Mouse (Mus musculus) MEL (cell line): ENCODE data around the gene Gm11111. TPM values are rescaled to one million over a fixed set of nuclear protein-coding genes. Genes with fewer than 3 reads are reported as not detected.

ENCODE experiments used
- DNase-seq: peaks from one replicate; pipeline ENCODE4 v3.0.0; 2011; ENCODE audit warnings: low read depth, low spot score
- H3K27ac ChIP-seq: 2 replicates; pipeline ENCODE4 v1.5.1; 2012; ENCODE audit warnings: low read depth, mild to moderate bottlenecking, control low read depth, low read length, moderate library complexity; ENCODE audit not compliant: control insufficient read depth
- H3K27me3 ChIP-seq, 2 experiments: fragments of 150-350 bp in 1 of 2; sonication (generic) in 1 of 2; 2 replicates each; pipeline ENCODE4 v1.6.1; 2012; ENCODE audit warnings: low read length in 2 of 2, mild to moderate bottlenecking in 2 of 2, improper control_type of control experiment in 1 of 2, moderate library complexity in 1 of 2; ENCODE audit not compliant: insufficient read depth in 2 of 2, control insufficient read depth in 1 of 2
- H3K36me3 ChIP-seq, 2 experiments: 2 replicates each; pipeline ENCODE4 v1.6.1; 2012 to 2014; ENCODE audit warnings: low read length in 2 of 2, improper control_type of control experiment in 1 of 2, inconsistent platforms in 1 of 2, mild to moderate bottlenecking in 1 of 2; ENCODE audit not compliant: insufficient read depth in 2 of 2, control insufficient read depth in 1 of 2
- H3K4me1 ChIP-seq, 2 experiments: fragments of 150-350 bp in 1 of 2; sonication (generic) in 1 of 2; 2 replicates each; pipeline ENCODE4 v1.6.1; 2012; ENCODE audit warnings: low read length in 2 of 2, improper control_type of control experiment in 1 of 2, mild to moderate bottlenecking in 1 of 2; ENCODE audit not compliant: insufficient read depth in 2 of 2, control insufficient read depth in 1 of 2
- H3K4me3 ChIP-seq, 2 experiments: fragments of 150-350 bp in 1 of 2; sonication (generic) in 1 of 2; 2 replicates each; pipeline ENCODE4 v1.5.1; 2012; ENCODE audit warnings: low read depth in 2 of 2, low read length in 2 of 2, mild to moderate bottlenecking in 2 of 2, moderate library complexity in 2 of 2, control low read depth in 1 of 2, improper control_type of control experiment in 1 of 2; ENCODE audit not compliant: control insufficient read depth in 1 of 2, insufficient read depth in 1 of 2
- H3K79me2 ChIP-seq: 2 replicates; pipeline ENCODE4 v1.6.1; 2012; ENCODE audit warnings: mild to moderate bottlenecking, low read length, moderate library complexity; ENCODE audit not compliant: control insufficient read depth, poor library complexity, insufficient read depth
- H3K9ac ChIP-seq: 2 replicates; pipeline ENCODE4 v1.6.1; 2012; ENCODE audit warnings: low read depth, mild to moderate bottlenecking, control low read depth, low read length, moderate library complexity; ENCODE audit not compliant: control insufficient read depth, poor library complexity, severe bottlenecking
- H3K9me3 ChIP-seq: fragments of 150-350 bp; sonication (generic); replicated peaks from 2 replicates; pipeline ENCODE4 v1.6.1; 2012; ENCODE audit warnings: mild to moderate bottlenecking, low read length, improper control_type of control experiment, moderate library complexity; ENCODE audit not compliant: insufficient read depth
- GATA1 ChIP-seq: IDR thresholded peaks from 2 replicates; pipeline ENCODE4 v1.6.1; 2011; ENCODE audit warnings: low read depth, low read length, improper control_type of control experiment
- MAX ChIP-seq: IDR thresholded peaks from 2 replicates; pipeline ENCODE4 v1.6.1; 2011; ENCODE audit warnings: low read length, improper control_type of control experiment
- MAZ ChIP-seq: IDR thresholded peaks from 2 replicates; pipeline ENCODE4 v1.6.1; 2012; ENCODE audit warnings: low read depth, mild to moderate bottlenecking, inconsistent platforms, low read length, improper control_type of control experiment
- MXI1 ChIP-seq: IDR thresholded peaks from 2 replicates; pipeline ENCODE4 v1.6.1; 2011; ENCODE audit warnings: mild to moderate bottlenecking, low read depth, low read length, improper control_type of control experiment
- MYC ChIP-seq: IDR thresholded peaks from 2 replicates; pipeline ENCODE4 v1.6.1; 2011; ENCODE audit warnings: low read depth, mild to moderate bottlenecking, low read length, improper control_type of control experiment, moderate library complexity
- NELFE ChIP-seq: IDR thresholded peaks from 2 replicates; pipeline ENCODE4 v1.6.1; 2011; ENCODE audit warnings: low read depth, low read length, improper control_type of control experiment
- NRF1 ChIP-seq: IDR thresholded peaks from 2 replicates; pipeline ENCODE4 v1.6.1; 2014; ENCODE audit warnings: low read depth, mild to moderate bottlenecking, inconsistent platforms, low read length, improper control_type of control experiment, moderate library complexity; ENCODE audit not compliant: poor library complexity, insufficient read depth, severe bottlenecking
- POLR2AphosphoS2 ChIP-seq: IDR thresholded peaks from 2 replicates; pipeline ENCODE4 v1.6.1; 2011; ENCODE audit warnings: low read length, improper control_type of control experiment
- SIN3A ChIP-seq: IDR thresholded peaks from 2 replicates; pipeline ENCODE4 v1.6.1; 2012; ENCODE audit warnings: low read length, improper control_type of control experiment, inconsistent platforms
- SMC3 ChIP-seq: IDR thresholded peaks from 2 replicates; pipeline ENCODE4 v1.6.1; 2011; ENCODE audit warnings: low read depth, low read length, improper control_type of control experiment
- TAL1 ChIP-seq: IDR thresholded peaks from 2 replicates; pipeline ENCODE4 v1.6.1; 2012; ENCODE audit warnings: mild to moderate bottlenecking, inconsistent platforms, low read length, moderate library complexity, mixed read lengths
- TCF12 ChIP-seq: IDR thresholded peaks from 2 replicates; pipeline ENCODE4 v1.6.1; 2014; ENCODE audit warnings: low read depth, mild to moderate bottlenecking, inconsistent platforms, low read length, improper control_type of control experiment, moderate library complexity
- USF1 ChIP-seq: IDR thresholded peaks from 2 replicates; pipeline ENCODE4 v1.6.1; 2014; ENCODE audit warnings: low read depth, mild to moderate bottlenecking, inconsistent platforms, low read length, improper control_type of control experiment, moderate library complexity
- USF2 ChIP-seq, 2 experiments: IDR thresholded peaks; 2 replicates each; pipeline ENCODE4 v1.6.1; 2011 to 2012; ENCODE audit warnings: improper control_type of control experiment in 2 of 2, low read length in 2 of 2, borderline replicate concordance in 1 of 2, inconsistent platforms in 1 of 2, low read depth in 1 of 2, mild to moderate bottlenecking in 1 of 2; ENCODE audit not compliant: insufficient read depth in 1 of 2
- ZC3H11A ChIP-seq: IDR thresholded peaks from 2 replicates; pipeline ENCODE4 v1.6.1; 2012; ENCODE audit warnings: low read depth, mild to moderate bottlenecking, inconsistent platforms, low read length, improper control_type of control experiment
- ZKSCAN1 ChIP-seq: IDR thresholded peaks from 2 replicates; pipeline ENCODE4 v1.6.1; 2012; ENCODE audit warnings: low read depth, mild to moderate bottlenecking, inconsistent platforms, low read length, improper control_type of control experiment, moderate library complexity
- ZMIZ1 ChIP-seq: IDR thresholded peaks from 2 replicates; pipeline ENCODE4 v1.6.1; 2012; ENCODE audit warnings: low read depth, mild to moderate bottlenecking, inconsistent platforms, low read length, improper control_type of control experiment, moderate library complexity
- ZNF384 ChIP-seq: IDR thresholded peaks from 2 replicates; pipeline ENCODE4 v1.6.1; 2012; ENCODE audit warnings: low read depth, mild to moderate bottlenecking, inconsistent platforms, low read length, improper control_type of control experiment
- polyA plus RNA-seq, 2 experiments: library from polyadenylated mRNA; stranded (reverse) in 1 of 2; unstranded in 1 of 2; fragments of >175 nt in 1 of 2; fragments of >200 nt in 1 of 2; gene quantifications; 2 replicates each; pipeline versions ENCODE4 v1.2.1 to v1.2.4; 2012; ENCODE audit warnings: low replicate concordance in 2 of 2, low read depth in 1 of 2; ENCODE audit not compliant: insufficient read length in 2 of 2, insufficient read depth in 1 of 2, missing spikeins in 1 of 2
- total RNA-seq: library from RNA; depleted of rRNA; stranded (reverse); fragments of 300-350 nt; gene quantifications from 2 replicates; pipeline ENCODE4 v1.2.3, GENCODE M21; 2012; rRNA removed

The Gm11111 gene
- total and polyA plus RNA-seq, 3 experiments: not detected

- no peak for TF ChIP-seq SIN3A
- no peak for DNase-seq
- Histone ChIP-seq H3K4me3 (no peak overlapping the region), H3K79me2 (no peaks in the 10 kb centered on the region), H3K36me3 (no peaks in the 10 kb centered on the region), H3K9me3 (no peaks in the 10 kb centered on the region), H3K9ac (no peak overlapping the region), H3K27ac (no peak overlapping the region), H3K27me3 (no peaks in the 10 kb centered on the region), H3K4me1 (no peaks in the 10 kb centered on the region)
Observed at GRCm38 (mm10) chr5:98582051-98582450, 29.6 kb downstream of the Gm11111 start.

GRCm38 (mm10) chr5:98585915-98586314, 33.4 kb downstream of the Gm11111 start:
- Histone ChIP-seq H3K4me3 (no peak overlapping the region), H3K27me3 (no peaks in the 10 kb centered on the region), H3K79me2 (no peaks in the 10 kb centered on the region), H3K4me1 (no peaks in the 10 kb centered on the region), H3K9ac (no peak overlapping the region), H3K27ac (no peak overlapping the region), H3K9me3 (no peaks in the 10 kb centered on the region), H3K36me3 (no peaks in the 10 kb centered on the region)
- no peak for TF ChIP-seq MAX
- no peak for TF ChIP-seq POLR2AphosphoS2
- TF ChIP-seq USF2 (IDR thresholded peaks at IDR 0.05; ENCODE audit: borderline replicate concordance in 1 of 2, insufficient read depth in 1 of 2, low read depth in 1 of 2, low read length in 2 of 2): no peak
- TF ChIP-seq TCF12: no peak
- no peak for TF ChIP-seq ZNF384
- no peak for TF ChIP-seq TAL1
- TF ChIP-seq ZMIZ1: no peak
- no peak for TF ChIP-seq NRF1
- no peak for TF ChIP-seq ZC3H11A
- TF ChIP-seq MXI1: no peak
- TF ChIP-seq NELFE: no peak
- TF ChIP-seq ZKSCAN1: no peak
- no peak for TF ChIP-seq USF1
- TF ChIP-seq MYC: no peak
- TF ChIP-seq MAZ: no peak
- no peak for TF ChIP-seq SMC3
- TF ChIP-seq GATA1: no peak
- no peak for DNase-seq

Other genes starting within 250 kb of the Gm11111 start
- not detected in 2 replicates for gene Cfap299, start 223.4 kb upstream of the Gm11111 start, total RNA-seq
- not detected for gene Cfap299, start 223.4 kb upstream of the Gm11111 start, polyA plus RNA-seq